Mouse (Mus musculus) liver, embryonic 14.5 days (tissue): ENCODE data around the gene Bcl2a1d.
"Not testable (repeated sequence)": the region's sequence is repeated elsewhere in the genome, so short reads cannot be mapped to it uniquely, and the experiment has no call there.

Source experiments
- CTCF ChIP-seq: IDR thresholded peaks from 2 replicates; pipeline ENCODE4 v1.5.1; 2016; ENCODE audit warnings: antibody characterized with exemption, low read depth, control low read depth
- EP300 ChIP-seq: IDR thresholded peaks from 2 replicates; pipeline ENCODE4 v1.6.1; 2016; ENCODE audit warnings: antibody characterized with exemption, low read depth

- peak; percentile 28; the same call in 1 of the 2 replicates for TF ChIP-seq CTCF
- TF ChIP-seq EP300, result not testable (repeated sequence)
These were observed 15.0 kb upstream of the Bcl2a1d start for GRCm38 (mm10) chr9:88746687-88747086.
